Mouse (Mus musculus) kidney, adult 10 weeks (tissue): ENCODE results near the gene Serpina1b. TPM values are rescaled to one million over a fixed set of nuclear protein-coding genes. Genes with fewer than 3 reads are reported as not detected.

Experiments used
- polyA plus RNA-seq: library from polyadenylated mRNA; stranded (reverse); fragments of 350-450 nt; fragmentation: Illumina TruSeq; extraction: RNeasy Lipid Tissue Mini Kit (QIAGEN cat#74804); gene quantifications from one replicate; pipeline ENCODE4 v1.2.3, GENCODE M21; 2014; ENCODE audit warnings: low read depth, low replicate concordance

The Serpina1b gene
- 1.8 TPM for polyA plus RNA-seq

GRCm38 (mm10) chr12:103830273-103830672 is at the start of gene Serpina1b:
Serpina1b (minus strand) TSS chr12:103830373.

GRCm38 (mm10) chr12:103863101-103863974 is 33.2 kb upstream of the Serpina1b start, which contains the start of gene Serpina1a:
Serpina1a (minus strand) TSS chr12:103863562.

DNA sequence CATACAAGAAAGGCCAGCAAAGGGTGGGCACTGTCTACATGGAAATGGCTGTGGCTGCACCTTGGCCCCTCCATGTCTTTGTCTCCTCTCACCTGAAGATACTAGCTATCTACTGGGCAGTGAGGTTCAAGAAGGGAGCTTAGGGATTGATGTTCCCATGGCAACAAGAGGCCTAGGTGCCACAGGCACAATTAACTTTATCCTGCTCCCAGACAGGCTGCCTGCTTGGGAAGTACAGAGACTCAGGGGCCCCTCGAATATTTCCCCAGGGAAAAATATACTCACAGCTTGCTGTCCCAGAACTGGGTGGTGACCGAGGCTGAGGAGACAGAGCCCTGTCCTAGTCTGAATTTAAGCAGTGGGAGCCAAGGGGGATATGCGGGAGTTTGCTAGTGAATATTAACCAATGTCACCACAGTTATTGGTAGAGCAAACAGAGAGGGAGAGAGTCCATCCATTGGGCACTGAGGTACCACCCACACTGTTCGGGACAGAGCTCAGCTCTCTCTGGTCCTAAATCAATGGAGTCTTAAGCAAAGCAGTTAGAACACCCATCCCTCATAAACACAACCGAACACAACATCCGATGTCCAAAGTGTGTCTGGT is 56.8 kb downstream of the Serpina1b start, which contains the start of gene Serpina1d:
Gene Serpina1d, minus strand, starts transcription at position 347 of the 606 bp plus-strand sequence.

DNA sequence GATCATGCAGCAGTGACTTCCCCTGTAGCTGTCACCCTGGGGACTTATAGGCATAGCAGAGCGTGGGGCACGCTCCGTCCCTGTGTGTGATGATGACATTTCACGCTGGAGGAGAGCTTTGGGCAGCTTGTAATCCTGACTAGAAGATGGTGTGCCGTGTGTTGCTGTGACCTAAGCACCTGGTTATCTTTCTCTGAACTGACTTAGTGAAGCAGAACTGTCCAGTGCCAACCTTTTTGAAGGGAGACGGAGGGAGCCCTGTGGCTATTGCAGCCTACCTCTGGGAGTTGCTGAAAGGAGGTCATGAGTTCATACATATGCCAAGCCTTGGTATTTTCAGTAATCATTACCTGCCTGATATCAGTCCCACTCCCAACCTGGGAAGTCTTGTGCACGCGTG is 134.7 kb downstream of the Serpina1b start, which contains the start of gene Serpina1f:
Gene Serpina1f, minus strand, starts transcription at position 101 of the 400 bp plus-strand sequence.

Other genes with a start within 250 kb of the Serpina1b start
- 1.1 TPM for gene Serpina10, start 198.9 kb downstream of the Serpina1b start, polyA plus RNA-seq
- gene Serpina6, start 173.2 kb downstream of the Serpina1b start, polyA plus RNA-seq = 6.3 TPM
- not detected for gene Serpina16, start 154.2 kb downstream of the Serpina1b start, polyA plus RNA-seq
- gene Serpina1f, start 134.8 kb downstream of the Serpina1b start, polyA plus RNA-seq = 480 TPM
- 31.0 TPM for gene Serpina1d, start 56.8 kb downstream of the Serpina1b start, polyA plus RNA-seq
- 8.7 TPM for gene Serpina1a, start 33.2 kb upstream of the Serpina1b start, polyA plus RNA-seq
- gene Serpina1c, start 74.5 kb upstream of the Serpina1b start, polyA plus RNA-seq = 1.6 TPM
- not detected for gene Serpina1e, start 128.6 kb upstream of the Serpina1b start, polyA plus RNA-seq
- not detected for gene Serpina11, start 159.6 kb upstream of the Serpina1b start, polyA plus RNA-seq
- not detected for gene Serpina9, start 183.4 kb upstream of the Serpina1b start, polyA plus RNA-seq
- gene Serpina12, start 214.1 kb upstream of the Serpina1b start, polyA plus RNA-seq = not detected